Mouse (Mus musculus): ENCODE data around the gene Gba. TPM values are rescaled to one million over a fixed set of nuclear protein-coding genes. Genes with fewer than 3 reads are reported as not detected.

The Gba gene
- polyA plus RNA-seq, 1 experiment = 69.8 TPM

DNA sequence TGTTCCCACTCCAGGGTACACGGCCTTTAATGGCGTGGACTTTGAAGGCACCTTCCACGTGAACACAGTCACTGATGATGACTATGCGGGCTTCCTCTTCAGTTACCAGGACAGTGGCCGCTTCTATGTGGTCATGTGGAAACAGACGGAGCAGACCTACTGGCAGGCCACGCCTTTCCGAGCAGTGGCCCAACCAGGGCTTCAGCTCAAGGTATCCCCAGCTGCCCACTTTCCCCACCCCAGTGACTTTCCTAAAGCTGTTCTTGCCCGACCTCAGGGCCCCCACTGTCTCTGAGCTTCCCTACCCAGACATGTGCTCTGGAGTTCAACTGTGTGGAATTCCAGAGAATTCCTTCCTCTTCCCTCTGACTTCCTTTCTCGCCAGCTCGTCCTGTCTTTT lies 22.1 kb downstream of the Gba start:
- Histone ChIP-seq H3K4me3 (replicated peaks; ENCODE audit: insufficient read depth, low read depth, low read length) (no peak overlapping the region), H3K27me3 (ENCODE audit: control insufficient read depth, insufficient read depth, low read length) (no peaks in the 10 kb centered on the region), H3K4me1 (ENCODE audit: control insufficient read depth, insufficient read depth, low read length) (no peaks in the 10 kb centered on the region), H3K27ac (ENCODE audit: insufficient read depth, low read length) (no peak overlapping the region)
- WGBS = 52% methylated on average over 11 of the region's 11 CpGs
- TF ChIP-seq CTCF (IDR thresholded peaks at IDR 0.05; ENCODE audit: borderline replicate concordance, insufficient read depth, low read depth, low read length) (no peak), POLR2A (IDR thresholded peaks at IDR 0.05; ENCODE audit: borderline replicate concordance, insufficient read depth, low read length) (no peak)
- DNase-seq = no peak

DNA sequence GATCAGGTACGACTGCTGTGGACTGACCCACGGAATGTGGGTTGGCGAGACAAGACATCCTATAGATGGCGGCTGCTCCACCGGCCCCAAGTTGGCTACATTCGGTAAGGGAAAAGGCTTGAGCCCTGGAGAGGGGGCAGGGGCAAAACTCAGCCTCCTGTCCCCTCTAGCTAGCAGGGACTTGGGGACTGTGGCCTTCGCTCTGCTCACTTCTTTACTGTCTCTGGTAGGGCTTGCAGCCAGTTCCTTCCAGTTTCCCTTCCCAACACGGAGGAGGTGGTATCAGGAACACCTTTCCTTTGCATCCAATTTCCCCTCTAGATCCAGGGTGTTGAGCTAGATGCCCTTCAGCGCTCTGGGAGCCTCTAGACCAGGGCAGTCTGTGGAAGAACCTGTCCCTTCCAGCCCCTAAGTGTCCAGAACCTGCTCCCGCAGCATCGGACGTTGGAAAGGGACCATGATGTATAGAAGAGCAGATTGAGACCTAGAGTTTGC lies 22.6 kb downstream of the Gba start:
- no peaks in the 10 kb centered on the region for H3K27me3 ChIP-seq (ENCODE audit: control insufficient read depth, insufficient read depth, low read length)
- no peak overlapping the region for H3K4me3 ChIP-seq (replicated peaks; ENCODE audit: insufficient read depth, low read depth, low read length)
- H3K4me1 ChIP-seq (ENCODE audit: control insufficient read depth, insufficient read depth, low read length) = no peaks in the 10 kb centered on the region
- DNase-seq = no peak
- 46% methylated on average over 12 of the region's 12 CpGs for WGBS
- H3K27ac ChIP-seq (ENCODE audit: insufficient read depth, low read length) = no peak overlapping the region; the same call in 1 of the 2 replicates
- TF ChIP-seq POLR2A (IDR thresholded peaks at IDR 0.05; ENCODE audit: borderline replicate concordance, insufficient read depth, low read length) = no peak

DNA sequence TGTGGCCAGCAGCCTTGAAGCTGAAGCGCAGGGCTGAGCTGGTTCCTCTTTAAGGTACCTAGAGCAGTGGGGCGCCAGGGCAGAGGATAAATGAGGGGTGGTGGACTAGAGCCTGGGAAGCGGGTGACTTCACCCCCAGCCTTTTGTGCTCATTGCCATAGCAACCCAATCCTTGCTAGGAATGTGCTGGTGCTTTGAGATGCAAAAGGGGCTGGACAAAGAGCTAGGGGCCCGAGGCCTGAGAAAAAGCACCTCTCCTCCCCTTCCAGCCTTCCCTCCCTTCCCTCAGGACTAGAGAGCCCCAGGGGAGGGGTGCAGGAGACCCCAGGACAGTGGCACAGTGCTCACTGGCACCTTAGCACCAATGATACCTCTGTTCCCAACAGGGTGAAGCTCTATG lies 23.2 kb downstream of the Gba start:
- TF ChIP-seq CTCF (IDR thresholded peaks at IDR 0.05; ENCODE audit: borderline replicate concordance, insufficient read depth, low read depth, low read length) (no peak), POLR2A (IDR thresholded peaks at IDR 0.05; ENCODE audit: borderline replicate concordance, insufficient read depth, low read length) (no peak)
- Histone ChIP-seq H3K27ac (ENCODE audit: insufficient read depth, low read length) (no peak overlapping the region; the same call in 1 of the 2 replicates), H3K4me3 (replicated peaks; ENCODE audit: insufficient read depth, low read depth, low read length) (no peak overlapping the region), H3K27me3 (ENCODE audit: control insufficient read depth, insufficient read depth, low read length) (no peaks in the 10 kb centered on the region), H3K4me1 (ENCODE audit: control insufficient read depth, insufficient read depth, low read length) (no peaks in the 10 kb centered on the region)
- WGBS = 66% methylated on average over 4 of the region's 4 CpGs
- DNase-seq = peak in 1 of 2 experiments; percentile 31

DNA sequence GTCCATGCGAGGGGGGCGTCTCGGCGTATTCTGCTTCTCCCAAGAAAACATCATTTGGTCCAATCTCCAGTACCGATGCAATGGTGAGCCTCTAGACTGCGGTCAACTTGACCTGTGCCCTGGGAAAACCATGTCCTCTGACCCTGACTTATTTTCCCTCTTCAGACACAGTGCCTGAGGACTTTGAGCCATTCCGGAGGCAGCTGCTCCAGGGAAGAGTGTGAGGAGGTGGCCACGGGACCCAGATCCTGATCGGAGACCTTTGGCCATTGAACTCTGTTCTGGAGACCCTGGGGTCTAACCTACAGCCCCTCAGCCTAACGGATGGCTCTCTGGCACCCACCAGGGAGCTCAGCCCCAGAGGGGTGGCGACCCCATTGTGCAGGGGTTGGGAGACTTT lies 23.6 kb downstream of the Gba start:
- 0 out of 2 replicates have a peak overlapping the region, but pooled peaks have one; percentile 19 for H3K27ac ChIP-seq (ENCODE audit: insufficient read depth, low read length)
- TF ChIP-seq CTCF (IDR thresholded peaks at IDR 0.05; ENCODE audit: borderline replicate concordance, insufficient read depth, low read depth, low read length) (no peak), POLR2A (IDR thresholded peaks at IDR 0.05; ENCODE audit: borderline replicate concordance, insufficient read depth, low read length) (no peak)
- no peaks in the 10 kb centered on the region for H3K27me3 ChIP-seq (ENCODE audit: control insufficient read depth, insufficient read depth, low read length)
- no peak for DNase-seq
- 47% methylated on average over 11 of the region's 11 CpGs for WGBS
- H3K4me1 ChIP-seq (ENCODE audit: control insufficient read depth, insufficient read depth, low read length) = no peaks in the 10 kb centered on the region
- peak overlapping the region; percentile 7 for H3K4me3 ChIP-seq (replicated peaks; ENCODE audit: insufficient read depth, low read depth, low read length)

DNA sequence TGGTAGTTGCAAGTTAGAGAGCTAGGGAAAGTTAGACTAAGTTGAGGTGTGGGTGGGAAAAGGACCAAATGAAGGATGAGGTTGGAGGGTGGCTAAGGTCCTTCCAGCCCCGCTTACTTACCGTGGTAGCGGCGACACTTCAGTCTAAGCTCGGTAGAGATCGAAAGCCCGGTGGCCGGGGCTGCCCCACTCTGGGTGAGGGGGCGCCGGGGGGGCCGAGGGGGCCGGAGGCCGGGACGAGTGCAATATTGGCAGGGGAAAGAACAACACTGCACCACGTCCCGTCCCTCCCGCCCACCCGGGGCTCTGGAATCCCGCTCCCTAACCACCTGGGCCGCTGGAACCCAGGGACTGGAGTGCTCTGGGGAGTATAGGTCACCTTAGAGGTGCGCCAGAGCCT lies 24.2 kb downstream of the Gba start, which contains the start of gene Mtx1:
Gene Mtx1 (minus strand): TSS at position 189 of the 400 bp plus-strand sequence.
- Histone ChIP-seq H3K4me1 (ENCODE audit: control insufficient read depth, insufficient read depth, low read length) (peaks cover 4% of the 10 kb centered on the region), H3K27me3 (ENCODE audit: control insufficient read depth, insufficient read depth, low read length) (no peaks in the 10 kb centered on the region), H3K27ac (ENCODE audit: insufficient read depth, low read length) (0 out of 2 replicates have a peak within 1 kb of the TSS, but pooled peaks have one; percentile 19), H3K4me3 (replicated peaks; ENCODE audit: insufficient read depth, low read depth, low read length) (peak within 1 kb of the TSS; percentile 38)
- WGBS = 23% methylated on average over 21 of the region's 21 CpGs
- no peak for DNase-seq
- TF ChIP-seq POLR2A (IDR thresholded peaks at IDR 0.05; ENCODE audit: borderline replicate concordance, insufficient read depth, low read length) = no peak
- no peak for TF ChIP-seq CTCF (IDR thresholded peaks at IDR 0.05; ENCODE audit: borderline replicate concordance, insufficient read depth, low read depth, low read length)

DNA sequence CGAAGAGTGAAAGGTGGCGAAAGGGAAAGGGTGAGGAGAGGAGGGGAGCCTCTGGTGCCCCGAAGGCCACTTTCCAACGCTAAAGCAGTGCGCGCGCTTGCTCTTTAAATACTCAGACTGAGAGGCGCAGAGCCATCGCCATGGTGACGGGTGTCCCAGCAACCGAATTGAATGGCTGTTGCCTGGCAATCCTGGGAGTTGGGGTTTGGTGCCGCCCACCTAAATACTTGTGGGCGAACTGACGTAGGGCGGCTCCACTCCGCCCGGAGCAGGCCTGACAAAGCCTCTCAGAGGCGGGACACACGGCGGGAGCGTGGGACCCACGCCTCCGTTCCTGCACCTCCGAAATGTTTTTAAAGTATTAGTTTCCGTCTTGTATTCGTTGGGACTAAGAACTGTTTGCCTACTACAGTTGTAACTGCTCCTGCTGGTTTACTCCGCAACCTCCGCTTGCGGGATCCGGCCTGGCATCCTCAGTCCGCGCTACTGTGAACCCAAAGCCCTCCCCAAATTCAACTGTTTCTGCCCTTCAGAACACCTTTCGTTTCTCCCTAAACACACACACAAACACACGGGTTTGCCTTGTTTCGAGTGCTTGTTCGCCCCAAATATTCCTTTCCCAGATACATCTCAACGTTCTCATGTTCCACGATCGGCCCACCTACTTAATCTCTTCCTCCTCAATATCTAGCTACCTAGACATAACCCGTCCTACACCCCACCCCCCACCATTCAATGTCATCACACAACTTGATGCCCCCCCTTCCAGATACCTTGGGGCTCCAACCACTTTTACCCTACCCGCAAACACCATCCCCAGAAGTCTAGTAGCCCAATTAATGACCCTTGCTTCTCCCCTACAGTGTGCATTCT lies 24.8 kb downstream of the Gba start:
- 13% methylated on average over 41 of the region's 41 CpGs for WGBS
- DNase-seq = peak; percentile 58 to 65
- no peak overlapping the region for H3K27ac ChIP-seq (ENCODE audit: insufficient read depth, low read length)
- peak overlapping the region; percentile 38 for H3K4me3 ChIP-seq (replicated peaks; ENCODE audit: insufficient read depth, low read depth, low read length)
- no peaks in the 10 kb centered on the region for H3K27me3 ChIP-seq (ENCODE audit: control insufficient read depth, insufficient read depth, low read length)
- peaks cover 6% of the 10 kb centered on the region for H3K4me1 ChIP-seq (ENCODE audit: control insufficient read depth, insufficient read depth, low read length)
- TF ChIP-seq CTCF (IDR thresholded peaks at IDR 0.05; ENCODE audit: borderline replicate concordance, insufficient read depth, low read depth, low read length) (no peak), POLR2A (IDR thresholded peaks at IDR 0.05; ENCODE audit: borderline replicate concordance, insufficient read depth, low read length) (no peak)

DNA sequence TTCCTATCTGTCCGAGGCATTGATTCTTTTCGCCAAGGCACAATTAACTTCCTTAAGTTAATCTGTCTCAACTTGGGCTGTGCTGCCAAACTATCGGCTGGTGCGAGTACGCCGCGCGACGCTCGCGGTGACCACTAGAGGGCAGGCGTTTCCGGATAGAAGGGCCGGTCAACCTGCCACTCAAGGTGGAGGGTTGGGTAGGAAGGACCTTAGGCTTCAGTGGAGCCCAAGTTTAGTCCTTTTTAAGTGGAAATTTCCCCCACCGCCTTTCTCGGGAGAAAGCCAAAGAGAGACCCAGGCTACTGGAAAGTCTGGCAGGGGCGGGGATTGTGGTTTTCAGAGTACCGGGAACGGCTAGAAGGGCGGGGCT lies 25.4 kb downstream of the Gba start:
- WGBS = under 1% methylated on average over 20 of the region's 20 CpGs
- peak; percentile 81 to 91 for DNase-seq
- H3K4me1 ChIP-seq (ENCODE audit: control insufficient read depth, insufficient read depth, low read length) = peaks cover 6% of the 10 kb centered on the region
- no peaks in the 10 kb centered on the region for H3K27me3 ChIP-seq (ENCODE audit: control insufficient read depth, insufficient read depth, low read length)
- H3K27ac ChIP-seq (ENCODE audit: insufficient read depth, low read length) = no peak overlapping the region
- TF ChIP-seq POLR2A (IDR thresholded peaks at IDR 0.05; ENCODE audit: borderline replicate concordance, insufficient read depth, low read length) = no peak
- peak; percentile 86 for TF ChIP-seq CTCF (IDR thresholded peaks at IDR 0.05; ENCODE audit: borderline replicate concordance, insufficient read depth, low read depth, low read length)
- peak overlapping the region; percentile 71 for H3K4me3 ChIP-seq (replicated peaks; ENCODE audit: insufficient read depth, low read depth, low read length)

DNA sequence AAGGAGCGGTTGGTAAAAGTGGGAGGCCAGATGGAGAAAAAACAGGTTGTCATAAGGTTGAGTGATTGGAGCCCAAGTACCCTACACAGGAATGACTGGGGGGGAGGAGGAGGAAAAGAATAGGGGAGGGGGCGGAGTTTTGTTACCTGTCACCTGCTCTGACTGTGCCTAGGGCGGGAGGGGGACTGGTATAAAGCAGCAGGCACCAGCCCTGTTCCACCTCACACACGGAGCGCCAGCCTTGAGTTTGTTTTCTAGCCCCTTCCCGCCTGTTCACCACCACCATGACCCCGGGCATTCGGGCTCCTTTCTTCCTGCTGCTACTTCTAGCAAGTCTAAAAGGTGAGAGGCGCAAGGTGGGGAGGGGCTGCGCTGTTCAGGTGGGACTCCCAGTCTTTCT lies 26.1 kb downstream of the Gba start, which contains the start of gene Muc1:
Gene Muc1 (plus strand): TSS at position 222 of the 400 bp plus-strand sequence.
- TF ChIP-seq POLR2A (IDR thresholded peaks at IDR 0.05; ENCODE audit: borderline replicate concordance, insufficient read depth, low read length) (no peak), CTCF (IDR thresholded peaks at IDR 0.05; ENCODE audit: borderline replicate concordance, insufficient read depth, low read depth, low read length) (no peak)
- Histone ChIP-seq H3K4me3 (replicated peaks; ENCODE audit: insufficient read depth, low read depth, low read length) (peak within 1 kb of the TSS; percentile 71), H3K27ac (ENCODE audit: insufficient read depth, low read length) (no peak within 1 kb of the TSS), H3K27me3 (ENCODE audit: control insufficient read depth, insufficient read depth, low read length) (no peaks in the 10 kb centered on the region), H3K4me1 (ENCODE audit: control insufficient read depth, insufficient read depth, low read length) (peaks cover 10% of the 10 kb centered on the region)
- DNase-seq = no peak
- WGBS = 46% methylated on average over 10 of the region's 10 CpGs

All from cerebellum, adult 2 months (tissue).